Mouse (Mus musculus) hindbrain, embryonic 16.5 days (tissue): ENCODE results near the gene Foxp3. TPM values are rescaled to one million over a fixed set of nuclear protein-coding genes. Genes with fewer than 3 reads are reported as not detected.

ENCODE experiments used
- ATAC-seq: fragments of 200-750 bp; cut with Nextera tagmentation; 2 replicates; pipeline ENCODE4 v1.8.0; 2017; ENCODE audit warnings: moderate TSS enrichment, moderate library complexity
- H3K27ac ChIP-seq: fragments of 300-500 bp; sonication (generic); 2 replicates; pipeline ENCODE4 v1.5.1; 2014; ENCODE audit warnings: low read depth, mild to moderate bottlenecking, control low read depth, low read length, moderate library complexity
- H3K27me3 ChIP-seq: fragments of 300-500 bp; sonication (generic); replicated peaks from 2 replicates; pipeline ENCODE4 v1.6.1; 2014; ENCODE audit warnings: low read length; ENCODE audit not compliant: control insufficient read depth, insufficient read depth
- H3K36me3 ChIP-seq: fragments of 300-500 bp; sonication (generic); 2 replicates; pipeline ENCODE4 v1.6.1; 2014; ENCODE audit warnings: mild to moderate bottlenecking, low read length, moderate library complexity, mixed read lengths; ENCODE audit not compliant: control insufficient read depth, insufficient read depth
- H3K4me1 ChIP-seq: fragments of 300-500 bp; sonication (generic); 2 replicates; pipeline ENCODE4 v1.6.1; 2014; ENCODE audit warnings: low read depth, low read length; ENCODE audit not compliant: control insufficient read depth, insufficient read depth
- H3K4me2 ChIP-seq: fragments of 300-500 bp; sonication (generic); 2 replicates; pipeline ENCODE4 v1.6.1; 2014; ENCODE audit warnings: mild to moderate bottlenecking, low read length, control low read depth, moderate library complexity
- H3K4me3 ChIP-seq: fragments of 300-500 bp; sonication (generic); 2 replicates; pipeline ENCODE4 v1.5.1; 2014; ENCODE audit warnings: mild to moderate bottlenecking, low read length, control low read depth, moderate library complexity
- H3K9ac ChIP-seq: fragments of 300-500 bp; sonication (generic); 2 replicates; pipeline ENCODE4 v1.6.1; 2014; ENCODE audit warnings: low read depth, mild to moderate bottlenecking, control low read depth, low read length, moderate library complexity
- H3K9me3 ChIP-seq: fragments of 300-500 bp; sonication (generic); 2 replicates; pipeline ENCODE4 v1.6.1; 2014; ENCODE audit warnings: mild to moderate bottlenecking, low read length, moderate library complexity; ENCODE audit not compliant: control insufficient read depth
- WGBS: fragments of 180-500 bp; shearing (Covaris S2); extraction: QIAGEN DNeasy Blood & Tissue Kit; methylation state at CpG from one replicate; pipeline ENCODE4 v1.1.7; 2014; 5-methylcytosine and 5-hydroxymethylcytosine counted together
- polyA plus RNA-seq: library from polyadenylated mRNA; unstranded; fragments of >200 nt; fragmentation: Nextera tagmentation; extraction: Ambion mirVana; gene quantifications from 2 replicates; pipeline ENCODE4 v1.2.1, GENCODE M21; 2015

Foxp3 gene
- polyA plus RNA-seq, 1 experiment from 2014 or later = 0.18 TPM

DNA sequence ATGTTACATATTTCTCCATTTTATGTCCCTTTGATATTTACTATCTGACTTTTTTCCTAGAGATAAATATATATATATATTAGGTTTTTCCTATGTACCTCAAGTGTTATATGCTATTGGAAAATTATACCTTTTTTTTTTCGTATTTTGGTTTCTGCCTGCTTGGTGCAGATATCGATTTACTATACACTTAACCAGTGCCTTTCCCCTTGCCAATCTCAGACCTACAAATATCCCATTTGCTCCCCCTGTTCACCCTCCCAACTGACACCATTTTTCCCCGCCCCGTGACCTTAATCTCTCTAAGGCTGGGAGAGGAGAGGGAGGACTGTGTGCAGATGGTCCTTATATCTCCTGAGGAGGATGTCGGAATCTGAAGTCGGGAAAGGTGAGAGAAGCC, 33.3 kb downstream of the Foxp3 start, which contains the start of gene Cacna1f:
Gene Cacna1f, plus strand, starts transcription at position 301 of the 400 bp plus-strand sequence.
- ATAC-seq = no peak
- Histone ChIP-seq H3K9me3 (no peaks in the 10 kb centered on the region), H3K9ac (no peak within 1 kb of the TSS), H3K4me3 (no peak within 1 kb of the TSS), H3K36me3 (no peaks in the 10 kb centered on the region), H3K27ac (no peak within 1 kb of the TSS), H3K27me3 (no peaks in the 10 kb centered on the region), H3K4me1 (peaks cover 2% of the 10 kb centered on the region; the same call in 1 of the 2 replicates), H3K4me2 (no peak within 1 kb of the TSS)
- WGBS = 81% methylated on average over 6 of the region's 6 CpGs

DNA sequence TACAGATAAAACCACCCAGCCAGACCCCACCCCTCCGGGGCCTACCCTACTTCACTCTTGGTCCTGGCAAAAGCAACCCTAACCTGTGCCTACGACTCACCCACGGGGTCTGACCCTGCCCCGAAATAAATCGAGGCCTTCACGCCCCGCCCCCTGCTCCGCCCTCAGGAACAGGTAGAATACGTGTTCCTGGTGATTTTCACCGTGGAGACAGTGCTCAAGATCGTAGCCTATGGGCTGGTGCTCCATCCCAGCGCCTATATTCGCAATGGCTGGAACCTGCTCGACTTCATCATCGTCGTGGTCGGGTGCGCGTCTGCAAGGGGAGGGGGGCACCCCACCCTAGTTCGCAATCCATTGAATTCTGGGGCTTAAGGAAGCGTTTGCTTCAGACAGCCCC, 36.6 kb downstream of the Foxp3 start:
- 24% methylated on average over 21 of the region's 21 CpGs for WGBS
- Histone ChIP-seq H3K9me3 (no peaks in the 10 kb centered on the region), H3K4me3 (peak overlapping the region; percentile 43), H3K9ac (peak overlapping the region; percentile 64), H3K4me2 (peak overlapping the region; percentile 68), H3K27me3 (no peaks in the 10 kb centered on the region), H3K4me1 (peaks cover 2% of the 10 kb centered on the region; the same call in 1 of the 2 replicates), H3K36me3 (no peaks in the 10 kb centered on the region), H3K27ac (peak overlapping the region; percentile 59; the same call in 1 of the 2 replicates)
- ATAC-seq = peak; percentile 28

DNA sequence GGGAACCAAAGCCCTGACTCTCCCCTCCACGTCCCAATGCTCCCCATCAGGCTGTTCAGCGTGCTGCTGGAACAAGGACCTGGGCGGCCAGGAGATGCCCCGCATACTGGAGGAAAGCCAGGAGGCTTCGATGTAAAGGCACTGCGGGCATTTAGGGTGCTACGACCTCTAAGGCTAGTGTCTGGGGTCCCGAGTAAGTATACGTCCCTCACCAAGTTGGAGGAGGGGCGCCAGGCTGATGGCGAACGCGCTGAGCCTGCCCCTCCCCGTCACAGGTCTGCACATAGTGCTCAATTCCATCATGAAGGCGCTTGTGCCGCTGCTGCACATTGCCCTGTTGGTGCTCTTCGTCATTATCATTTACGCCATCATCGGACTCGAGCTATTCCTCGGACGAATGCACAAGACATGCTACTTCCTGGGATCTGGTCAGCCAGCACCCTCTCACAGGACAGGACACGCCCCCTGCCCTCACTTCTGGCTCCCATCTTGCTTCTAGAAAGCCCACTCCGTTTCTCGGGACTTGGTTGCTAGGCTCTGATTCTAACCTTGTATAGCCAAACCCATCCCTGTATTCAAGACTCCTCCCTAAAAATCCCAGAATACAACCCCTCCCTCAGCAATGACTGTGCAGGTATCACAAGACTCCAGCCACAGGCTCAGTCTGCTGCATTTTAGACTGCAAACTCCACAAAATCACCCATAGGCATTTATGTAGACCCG, 37.3 kb downstream of the Foxp3 start:
- peak overlapping the region; percentile 43 for H3K4me3 ChIP-seq
- peak overlapping the region; percentile 64 for H3K9ac ChIP-seq
- H3K36me3 ChIP-seq = no peaks in the 10 kb centered on the region
- no peaks in the 10 kb centered on the region for H3K9me3 ChIP-seq
- 19% methylated on average over 23 of the region's 26 CpGs for WGBS
- H3K4me2 ChIP-seq = peak overlapping the region; percentile 68
- no peaks in the 10 kb centered on the region for H3K27me3 ChIP-seq
- ATAC-seq = peak; percentile 82
- peak overlapping the region; percentile 59 for H3K27ac ChIP-seq
- peaks cover 2% of the 10 kb centered on the region; the same call in 1 of the 2 replicates for H3K4me1 ChIP-seq

DNA sequence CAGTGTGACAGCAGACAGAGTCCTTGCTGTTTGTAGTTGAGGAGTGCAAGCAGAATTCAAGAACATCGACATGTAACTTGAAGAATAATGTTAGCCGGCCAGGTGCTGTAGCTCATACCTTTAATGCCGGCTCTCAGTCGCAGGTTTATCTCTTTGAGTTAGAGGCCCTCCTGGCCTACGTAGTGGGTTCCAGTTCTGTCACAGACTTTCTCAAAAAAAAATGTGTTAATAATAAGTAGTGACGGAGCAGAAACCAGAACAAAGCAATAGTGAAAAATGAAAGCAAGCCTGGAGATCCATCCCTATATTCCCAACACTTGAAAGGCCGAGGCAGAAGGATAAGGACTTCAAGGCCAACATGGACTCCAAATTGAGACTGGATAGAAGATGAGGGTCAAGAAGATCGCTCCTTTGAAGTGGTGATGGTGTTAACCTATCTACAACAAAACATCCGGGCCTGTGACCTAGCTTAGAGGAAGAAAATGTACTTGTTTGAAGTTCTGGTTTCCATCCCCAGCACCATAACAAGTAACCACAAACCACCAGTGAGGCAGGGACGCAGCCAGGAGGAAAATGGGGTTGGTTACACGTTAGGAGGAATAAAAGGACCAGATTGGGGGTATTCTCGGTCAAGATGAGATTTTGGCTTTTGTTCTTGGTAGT, 44.6 kb downstream of the Foxp3 start:
- 78% methylated on average over 12 of the region's 12 CpGs for WGBS
- H3K27me3 ChIP-seq = no peaks in the 10 kb centered on the region
- H3K4me1 ChIP-seq = no peaks in the 10 kb centered on the region
- no peak for ATAC-seq
- no peak overlapping the region for H3K9ac ChIP-seq
- H3K4me2 ChIP-seq = no peak overlapping the region
- H3K36me3 ChIP-seq = no peaks in the 10 kb centered on the region
- no peaks in the 10 kb centered on the region for H3K9me3 ChIP-seq
- no peak overlapping the region for H3K27ac ChIP-seq
- no peak overlapping the region for H3K4me3 ChIP-seq

DNA sequence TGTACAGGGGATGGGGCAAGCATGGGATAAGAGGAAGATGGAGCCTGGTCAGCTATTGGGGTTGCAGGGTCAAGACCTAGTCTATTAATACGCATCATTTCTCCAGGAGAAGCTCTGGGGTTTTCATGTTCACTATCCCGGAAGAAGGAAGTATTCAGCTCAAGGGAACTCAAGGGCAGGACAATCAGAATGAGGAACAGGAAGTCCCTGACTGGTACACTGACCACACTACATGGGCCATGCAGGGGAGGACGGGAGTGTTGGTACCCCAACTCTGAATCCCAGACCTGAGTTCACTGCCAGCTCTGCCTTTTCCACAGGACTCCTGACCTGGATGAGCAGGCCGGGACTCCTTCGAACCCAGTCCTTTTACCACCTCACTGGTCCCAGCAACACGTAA, 59.1 kb downstream of the Foxp3 start:
- Histone ChIP-seq H3K9ac (no peak overlapping the region), H3K4me3 (no peak overlapping the region), H3K27me3 (no peaks in the 10 kb centered on the region), H3K36me3 (no peaks in the 10 kb centered on the region), H3K4me2 (no peak overlapping the region), H3K27ac (no peak overlapping the region), H3K4me1 (no peaks in the 10 kb centered on the region), H3K9me3 (no peaks in the 10 kb centered on the region)
- no peak for ATAC-seq
- 91% methylated on average over 6 of the region's 6 CpGs for WGBS

DNA sequence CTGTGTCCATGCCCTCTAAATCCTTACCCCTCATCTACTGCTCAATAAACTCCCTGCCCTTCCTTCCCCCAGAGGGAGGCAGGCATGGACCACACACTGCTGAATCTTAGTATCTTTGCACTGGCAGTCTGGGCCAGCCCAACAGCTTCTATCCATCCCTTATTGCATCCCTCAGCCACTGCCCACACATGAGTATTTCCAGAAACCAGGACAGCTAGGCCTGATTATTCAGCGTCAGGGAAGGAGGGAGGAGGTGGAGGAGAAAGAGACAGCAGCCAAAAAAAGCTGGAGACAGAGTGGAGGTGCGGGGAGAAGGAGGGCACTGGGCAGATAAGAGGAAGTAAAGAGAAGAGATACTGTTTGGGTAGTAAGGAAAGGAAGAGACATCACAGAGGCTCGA, 61.7 kb downstream of the Foxp3 start:
- Histone ChIP-seq H3K27ac (no peak overlapping the region), H3K36me3 (no peaks in the 10 kb centered on the region), H3K9me3 (no peaks in the 10 kb centered on the region), H3K4me1 (no peaks in the 10 kb centered on the region), H3K27me3 (no peaks in the 10 kb centered on the region), H3K4me2 (no peak overlapping the region), H3K4me3 (no peak overlapping the region), H3K9ac (no peak overlapping the region)
- 73% methylated on average over 3 of the region's 3 CpGs for WGBS
- no peak for ATAC-seq

DNA sequence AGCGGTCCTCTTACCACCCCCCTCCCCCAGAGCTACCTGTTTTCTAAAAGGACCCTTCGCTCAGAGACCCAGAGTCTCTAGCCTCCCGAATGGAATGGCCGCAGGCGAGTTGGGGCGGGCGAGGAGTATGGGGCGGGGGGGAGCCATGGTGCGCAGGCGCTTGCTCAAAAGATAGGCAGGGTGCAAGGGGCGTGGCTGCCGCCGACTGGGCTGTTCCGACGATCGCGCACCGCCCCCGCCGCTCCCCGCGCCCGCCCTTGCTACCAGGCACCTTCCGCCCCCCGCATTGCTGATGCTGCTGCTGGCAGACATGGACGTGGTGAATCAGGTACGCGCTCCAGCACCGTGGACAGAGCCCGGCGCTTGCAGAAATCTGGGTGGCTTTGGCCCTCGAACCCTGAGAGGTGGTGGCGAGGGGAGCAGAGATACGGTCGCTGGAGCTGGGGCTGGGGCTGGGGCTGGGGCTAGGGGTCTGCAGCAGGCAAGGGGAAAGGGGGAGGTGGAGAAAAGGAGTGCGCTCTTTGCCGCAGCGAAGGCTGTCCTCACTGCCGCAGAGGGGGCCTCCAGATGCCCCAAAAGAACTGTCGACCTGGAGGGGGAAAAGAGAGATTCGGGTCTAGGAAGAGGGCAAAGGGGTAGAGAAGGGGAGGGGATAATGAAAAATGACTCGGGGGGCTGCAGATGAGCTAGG, 65.1 kb downstream of the Foxp3 start, which contains the start of gene Syp:
Gene Syp, plus strand, starts transcription at position 71 of the 691 bp plus-strand sequence.
- WGBS = 14% methylated on average over 25 of the region's 42 CpGs
- H3K36me3 ChIP-seq = no peaks in the 10 kb centered on the region
- peak within 1 kb of the TSS; percentile 53 for H3K4me3 ChIP-seq
- H3K4me2 ChIP-seq = peak within 1 kb of the TSS; percentile 61
- peak within 1 kb of the TSS; percentile 88 for H3K27ac ChIP-seq
- ATAC-seq = peak; percentile 84
- peak within 1 kb of the TSS; percentile 79 for H3K9ac ChIP-seq
- no peaks in the 10 kb centered on the region for H3K27me3 ChIP-seq
- H3K4me1 ChIP-seq = no peaks in the 10 kb centered on the region
- no peaks in the 10 kb centered on the region for H3K9me3 ChIP-seq

DNA sequence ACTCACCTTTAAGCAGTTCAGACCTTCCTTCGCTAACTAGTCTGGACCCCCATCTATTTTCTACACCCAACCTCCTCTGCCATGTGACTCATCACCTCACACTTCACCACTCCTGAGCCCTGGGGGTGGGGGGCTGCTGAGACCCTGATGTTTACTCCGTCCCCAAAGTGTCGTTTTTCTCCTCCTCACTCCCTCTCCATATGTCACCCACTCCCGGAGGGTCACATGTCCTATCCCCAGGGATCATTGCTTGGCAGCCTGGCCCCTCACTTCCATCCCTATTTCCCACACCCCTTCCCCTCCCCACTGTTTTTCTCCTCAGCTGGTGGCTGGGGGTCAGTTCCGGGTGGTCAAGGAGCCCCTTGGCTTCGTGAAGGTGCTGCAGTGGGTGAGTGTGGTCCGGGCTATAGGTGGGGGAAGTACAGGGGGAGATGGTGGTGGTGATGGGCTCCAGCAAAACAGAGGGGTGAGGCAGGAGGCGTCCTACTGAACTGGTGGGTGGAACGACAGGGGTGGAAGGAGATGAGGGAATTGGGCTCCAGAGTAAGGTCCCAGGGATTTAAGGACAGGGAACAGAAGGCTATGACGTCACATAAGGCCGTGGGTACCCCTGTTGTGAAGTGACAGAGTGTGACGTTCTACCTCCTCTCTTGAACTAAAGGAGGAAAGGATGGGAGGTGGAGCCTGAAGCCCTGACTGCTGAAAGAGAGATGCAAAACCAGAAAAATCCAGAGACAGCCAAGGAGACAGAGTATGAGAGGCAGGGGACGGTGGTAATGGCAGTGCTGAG, 66.3 kb downstream of the Foxp3 start:
- peak overlapping the region; percentile 53 for H3K4me3 ChIP-seq
- H3K4me2 ChIP-seq = peak overlapping the region; percentile 61
- peak; percentile 19; the same call in 1 of the 2 replicates for ATAC-seq
- no peaks in the 10 kb centered on the region for H3K27me3 ChIP-seq
- 18% methylated on average over 13 of the region's 13 CpGs for whole genome bisulfite sequencing
- H3K36me3 ChIP-seq = peaks cover 4% of the 10 kb centered on the region; the same call in 1 of the 2 replicates
- H3K27ac ChIP-seq = peak overlapping the region; percentile 88
- H3K4me1 ChIP-seq = no peaks in the 10 kb centered on the region
- H3K9me3 ChIP-seq = no peaks in the 10 kb centered on the region
- peak overlapping the region; percentile 79 for H3K9ac ChIP-seq
